Mouse (Mus musculus) stomach, postnatal 0 days (tissue): ENCODE measurements around the gene Boc. TPM values are rescaled to one million over a fixed set of nuclear protein-coding genes. Genes with fewer than 3 reads are reported as not detected.
"Not testable (repeated sequence)": the region's sequence is repeated elsewhere in the genome, so short reads cannot be mapped to it uniquely, and the experiment has no call there.

ENCODE experiments used
- ATAC-seq: fragments of 200-750 bp; cut with Nextera tagmentation; 2 replicates; pipeline ENCODE4 v1.8.0; 2017; ENCODE audit not compliant: low FRiP score, low TSS enrichment
- DNase-seq: peaks from one replicate; pipeline ENCODE4 v3.0.0-alpha.2; 2016; ENCODE audit warnings: low spot score
- H3K27ac ChIP-seq: fragments of 300-500 bp; sonication (generic); replicated peaks from 2 replicates; pipeline ENCODE4 v1.5.1; 2014; ENCODE audit warnings: mild to moderate bottlenecking, control low read depth
- H3K27me3 ChIP-seq: fragments of 300-500 bp; sonication (generic); 2 replicates; pipeline ENCODE4 v1.6.1; 2014; ENCODE audit warnings: low read length; ENCODE audit not compliant: control insufficient read depth, insufficient read depth
- H3K36me3 ChIP-seq: fragments of 300-500 bp; sonication (generic); 2 replicates; pipeline ENCODE4 v1.6.1; 2014; ENCODE audit warnings: low read length, mixed read lengths; ENCODE audit not compliant: control insufficient read depth, insufficient read depth
- H3K4me1 ChIP-seq: fragments of 300-500 bp; sonication (generic); replicated peaks from 2 replicates; pipeline ENCODE4 v1.6.1; 2014; ENCODE audit warnings: antibody characterized with exemption; ENCODE audit not compliant: control insufficient read depth, insufficient read depth
- H3K4me2 ChIP-seq: fragments of 300-500 bp; sonication (generic); replicated peaks from 2 replicates; pipeline ENCODE4 v1.6.1; 2014; ENCODE audit warnings: low read depth, mild to moderate bottlenecking, control low read depth, moderate library complexity
- H3K4me3 ChIP-seq: fragments of 300-500 bp; sonication (generic); 2 replicates; pipeline ENCODE4 v1.5.1; 2014; ENCODE audit warnings: low read depth, low read length, control low read depth
- H3K9ac ChIP-seq: fragments of 300-500 bp; sonication (generic); 2 replicates; pipeline ENCODE4 v1.6.1; 2014; ENCODE audit warnings: mild to moderate bottlenecking, low read length, control low read depth, mixed read lengths
- H3K9me3 ChIP-seq: fragments of 300-500 bp; sonication (generic); 2 replicates; pipeline ENCODE4 v1.6.1; 2016; ENCODE audit warnings: low read length; ENCODE audit not compliant: control insufficient read depth
- CTCF ChIP-seq: IDR thresholded peaks from 2 replicates; pipeline ENCODE4 v1.5.1; 2016; ENCODE audit warnings: antibody characterized with exemption, low read depth, mild to moderate bottlenecking, moderate library complexity
- EP300 ChIP-seq: optimal IDR thresholded peaks from 2 replicates; pipeline ENCODE3; 2016; ENCODE audit warnings: antibody characterized with exemption
- WGBS: fragments of 180-500 bp; shearing (Covaris S2); extraction: QIAGEN DNeasy Blood & Tissue Kit; methylation state at CpG from one replicate; pipeline ENCODE4 v1.1.7; 2014; 5-methylcytosine and 5-hydroxymethylcytosine counted together
- microRNA-seq: library from miRNA; unstranded; fragments of <30 nt; microRNA quantifications from one replicate; pipeline ENCODE4, GENCODE M21; 2016
- polyA plus RNA-seq: library from polyadenylated mRNA; unstranded; fragments of >200 nt; fragmentation: Nextera tagmentation; extraction: Ambion mirVana; gene quantifications from 2 replicates; pipeline ENCODE4 v1.2.1, GENCODE M21; 2015

Gene Boc
- polyA plus RNA-seq, 1 experiment from 2014 or later = 6.1 TPM

DNA sequence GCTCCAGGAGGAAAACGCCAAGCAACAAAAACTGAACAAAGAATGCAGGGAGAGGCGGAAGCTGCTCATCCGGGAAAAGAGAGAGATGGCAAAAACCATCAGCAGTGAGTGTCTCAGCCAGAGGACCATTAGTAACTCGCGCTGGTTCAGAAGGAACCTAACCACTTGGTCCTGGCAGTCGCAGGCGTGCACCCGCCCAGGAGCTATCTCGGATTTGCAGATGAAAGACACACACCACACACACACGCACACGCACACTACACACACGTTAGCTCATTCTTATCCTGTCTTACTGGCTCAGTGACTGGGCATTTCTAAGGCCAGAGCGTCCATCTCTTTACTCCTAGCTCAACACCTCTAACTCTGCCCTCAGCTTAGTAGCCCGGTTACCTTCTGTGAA, 83.4 kb downstream of the Boc start:
- TF ChIP-seq CTCF = no peak
- no peak overlapping the region for H3K4me3 ChIP-seq
- H3K27me3 ChIP-seq = no peaks in the 10 kb centered on the region
- ATAC-seq = no peak
- no peaks in the 10 kb centered on the region for H3K9me3 ChIP-seq
- H3K9ac ChIP-seq = no peak overlapping the region
- H3K4me2 ChIP-seq = no peak overlapping the region
- H3K27ac ChIP-seq = no peak overlapping the region
- WGBS = 76% methylated on average over 14 of the region's 14 CpGs
- H3K4me1 ChIP-seq = no peaks in the 10 kb centered on the region
- DNase-seq = no peak
- H3K36me3 ChIP-seq = no peaks in the 10 kb centered on the region

DNA sequence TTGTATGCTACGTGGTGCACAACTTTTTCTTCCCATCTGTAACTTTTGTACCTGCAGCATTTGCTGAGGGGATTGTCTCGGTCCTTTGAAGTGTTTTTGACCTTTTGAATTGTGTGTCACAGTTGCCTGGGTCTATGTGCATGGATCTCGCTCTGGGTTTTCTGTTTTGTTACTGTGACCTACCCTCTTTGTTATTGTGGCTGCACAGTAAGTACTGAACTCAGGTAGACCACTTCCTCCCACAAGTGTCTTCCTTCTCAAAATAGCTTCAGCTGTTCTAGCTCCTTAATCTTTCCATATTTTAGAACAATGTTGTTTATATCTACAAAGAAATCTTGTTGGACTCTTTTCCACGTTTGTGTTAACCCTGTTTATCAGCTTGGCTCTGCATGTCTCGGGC, 97.8 kb downstream of the Boc start:
- H3K4me1 ChIP-seq = no peaks in the 10 kb centered on the region
- no peaks in the 10 kb centered on the region for H3K36me3 ChIP-seq
- H3K9me3 ChIP-seq = no peaks in the 10 kb centered on the region
- ATAC-seq = no peak
- no peaks in the 10 kb centered on the region for H3K27me3 ChIP-seq
- no peak overlapping the region for H3K27ac ChIP-seq
- H3K9ac ChIP-seq = no peak overlapping the region
- no peak overlapping the region for H3K4me2 ChIP-seq
- DNase-seq = no peak
- no peak overlapping the region for H3K4me3 ChIP-seq
- TF ChIP-seq CTCF = no peak
- TF ChIP-seq EP300 = no peak
- WGBS = 63% methylated on average over 5 of the region's 5 CpGs

DNA sequence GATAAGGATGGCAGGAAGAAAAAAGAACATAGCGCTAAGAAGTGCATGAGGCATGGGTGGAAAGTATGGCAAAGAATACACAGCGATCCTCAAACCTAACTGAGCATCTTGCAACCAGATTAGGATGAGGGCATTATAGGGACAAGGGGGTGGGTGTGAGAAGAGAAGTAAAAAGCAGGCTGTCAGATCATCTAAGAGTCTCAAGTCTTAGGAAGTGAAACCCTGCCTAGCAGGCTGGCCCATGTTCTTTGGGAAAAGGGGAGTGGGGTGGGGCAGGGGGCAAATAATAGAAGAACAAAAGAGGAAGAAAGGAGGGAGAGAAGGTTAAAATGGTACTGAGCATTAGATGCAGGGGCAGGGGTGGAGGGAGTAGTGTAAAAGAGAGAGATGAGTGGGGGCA, 99.9 kb downstream of the Boc start:
- Histone ChIP-seq H3K9me3 (no peaks in the 10 kb centered on the region), H3K4me3 (no peak overlapping the region), H3K9ac (no peak overlapping the region), H3K27me3 (no peaks in the 10 kb centered on the region), H3K27ac (no peak overlapping the region), H3K36me3 (no peaks in the 10 kb centered on the region), H3K4me2 (no peak overlapping the region), H3K4me1 (no peaks in the 10 kb centered on the region)
- WGBS = 85% methylated on average over 2 of the region's 2 CpGs
- no peak for ATAC-seq
- TF ChIP-seq CTCF (no peak), EP300 (no peak)
- no peak for DNase-seq

DNA sequence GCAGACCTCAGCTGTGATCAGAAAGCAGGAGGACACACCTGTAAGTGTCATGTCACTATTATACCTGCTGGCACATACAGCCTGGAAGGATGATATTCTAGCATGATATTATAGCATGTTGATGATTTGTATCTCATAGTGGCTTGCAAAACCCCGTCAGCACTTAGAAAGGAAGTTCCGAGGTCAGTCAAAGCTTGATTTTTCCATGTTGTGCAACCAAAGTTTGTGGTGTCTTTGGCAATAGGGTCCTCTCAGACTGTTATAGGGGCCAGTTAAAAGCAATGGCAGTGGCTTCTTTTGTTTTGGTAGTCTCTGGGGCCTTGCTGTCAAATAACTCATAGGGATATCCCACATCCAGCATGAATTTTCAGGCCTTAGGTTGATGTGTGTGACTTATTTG, 100.8 kb downstream of the Boc start:
- ATAC-seq = no peak
- Histone ChIP-seq H3K9me3 (no peaks in the 10 kb centered on the region), H3K4me3 (no peak overlapping the region), H3K4me2 (no peak overlapping the region), H3K9ac (no peak overlapping the region), H3K4me1 (no peaks in the 10 kb centered on the region), H3K36me3 (no peaks in the 10 kb centered on the region), H3K27ac (no peak overlapping the region), H3K27me3 (no peaks in the 10 kb centered on the region)
- TF ChIP-seq EP300 (no peak), CTCF (no peak)
- no peak for DNase-seq
- 88% methylated on average over 2 of the region's 2 CpGs for WGBS

DNA sequence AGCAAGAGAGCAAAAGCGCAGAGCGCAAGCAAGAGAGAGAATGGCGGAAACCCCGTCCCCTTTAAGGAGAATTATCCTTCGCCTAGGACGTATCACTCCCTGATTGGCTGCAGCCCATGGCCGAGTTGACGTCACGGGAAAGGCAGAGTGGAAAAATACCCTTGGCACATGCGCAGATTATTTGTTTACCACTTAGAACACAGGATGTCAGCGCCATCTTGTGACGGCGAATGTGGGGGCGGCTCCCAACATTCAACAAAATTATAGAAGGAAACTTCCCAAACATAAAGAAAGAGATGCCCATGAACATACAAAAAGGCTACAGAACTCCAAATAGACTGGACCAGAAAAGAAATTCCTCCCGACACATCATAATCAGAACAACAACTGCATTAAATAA, 116.8 kb downstream of the Boc start:
- not testable (repeated sequence) for H3K27me3 ChIP-seq

DNA sequence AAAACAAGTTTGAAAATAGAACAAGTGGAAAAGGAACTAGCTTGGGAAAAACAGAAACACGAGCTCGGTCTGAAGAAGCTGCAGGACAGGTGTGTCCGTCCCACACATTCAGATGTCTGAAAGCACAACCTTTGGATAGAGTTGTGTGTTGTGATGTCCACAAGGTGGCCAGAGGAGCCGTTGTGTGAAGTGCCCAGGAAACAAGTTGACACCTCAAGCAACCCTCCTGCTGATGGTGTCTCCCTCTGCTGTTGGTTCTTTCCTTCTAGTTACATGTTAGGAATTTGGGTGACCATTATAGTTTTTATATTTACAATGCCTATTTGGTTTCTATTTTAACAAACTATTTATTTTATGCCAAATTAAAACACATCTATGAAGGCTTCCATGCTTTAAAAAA, 123.2 kb downstream of the Boc start:
- WGBS = 59% methylated on average over 4 of the region's 4 CpGs
- no peaks in the 10 kb centered on the region for H3K4me1 ChIP-seq
- no peaks in the 10 kb centered on the region for H3K36me3 ChIP-seq
- no peak overlapping the region for H3K4me3 ChIP-seq
- H3K4me2 ChIP-seq = no peak overlapping the region
- no peaks in the 10 kb centered on the region for H3K9me3 ChIP-seq
- no peaks in the 10 kb centered on the region for H3K27me3 ChIP-seq
- no peak overlapping the region for H3K9ac ChIP-seq
- no peak for DNase-seq
- ATAC-seq = no peak
- H3K27ac ChIP-seq = no peak overlapping the region
- TF ChIP-seq EP300 (no peak), CTCF (peak; percentile 62)

More for the DNA sequence above, 116.8 kb downstream of the Boc start:
- not testable (repeated sequence) for H3K4me1 ChIP-seq, H3K4me2 ChIP-seq, ATAC-seq, DNase-seq, H3K9me3 ChIP-seq, H3K4me3 ChIP-seq, H3K27ac ChIP-seq, H3K36me3 ChIP-seq, H3K9ac ChIP-seq
- 97% methylated on average over 15 of the region's 15 CpGs for WGBS

Small RNAs within 50 kb of the gene (microRNA-seq; reads per million reads assigned to microRNA genes)
- gene Mir3081 = not detected

Other genes starting within 250 kb of the Boc start
- 9.8 and 11.1 TPM in 2 replicates for gene Sidt1, start 225.7 kb downstream of the Boc start, polyA plus RNA-seq
- gene Spice1, start 211.8 kb downstream of the Boc start, polyA plus RNA-seq = 7.9 and 8.4 TPM in 2 replicates
- 0.05 and 0.13 TPM in 2 replicates for gene Cfap44, start 164.1 kb downstream of the Boc start, polyA plus RNA-seq
- gene Nepro, start 165.4 kb upstream of the Boc start, polyA plus RNA-seq = 2.8 and 3.2 TPM in 2 replicates
- 17.6 and 19.8 TPM in 2 replicates for gene Gtpbp8, start 187.5 kb upstream of the Boc start, polyA plus RNA-seq
- gene Cd200r1, start 206.8 kb upstream of the Boc start, polyA plus RNA-seq = 0.75 and 1.1 TPM in 2 replicates